Mouse (Mus musculus) heart, postnatal 0 days (tissue): ENCODE data around the gene Kcnh2. TPM values are rescaled to one million over a fixed set of nuclear protein-coding genes. Genes with fewer than 3 reads are reported as not detected.

Experiments used
- ATAC-seq: fragments of 200-750 bp; cut with Nextera tagmentation; 2 replicates; pipeline ENCODE4 v1.8.0; 2017; ENCODE audit warnings: low read depth, moderate number of reproducible peaks, moderate library complexity; ENCODE audit not compliant: insufficient read depth
- DNase-seq: peaks from one replicate; pipeline ENCODE4 v3.0.0-alpha.2; 2016; ENCODE audit warnings: low spot score
- H3K27ac ChIP-seq: fragments of 300-500 bp; sonication (generic); 2 replicates; pipeline ENCODE4 v1.5.1; 2014; ENCODE audit warnings: low read depth, mild to moderate bottlenecking
- H3K27me3 ChIP-seq: fragments of 300-500 bp; sonication (generic); 2 replicates; pipeline ENCODE4 v1.6.1; 2014; ENCODE audit warnings: low read length, mixed read lengths; ENCODE audit not compliant: control insufficient read depth, insufficient read depth
- H3K36me3 ChIP-seq: fragments of 300-500 bp; sonication (generic); replicated peaks from 2 replicates; pipeline ENCODE4 v1.6.1; 2014; ENCODE audit warnings: low read length, mixed read lengths; ENCODE audit not compliant: control insufficient read depth, insufficient read depth
- H3K4me1 ChIP-seq: fragments of 300-500 bp; sonication (generic); 2 replicates; pipeline ENCODE4 v1.6.1; 2014; ENCODE audit warnings: antibody characterized with exemption; ENCODE audit not compliant: control insufficient read depth, insufficient read depth
- H3K4me2 ChIP-seq: fragments of 300-500 bp; sonication (generic); 2 replicates; pipeline ENCODE4 v1.6.1; 2014; ENCODE audit warnings: low read depth, mild to moderate bottlenecking, low read length, moderate library complexity
- H3K4me3 ChIP-seq: fragments of 300-500 bp; sonication (generic); 2 replicates; pipeline ENCODE4 v1.5.1; 2014; ENCODE audit warnings: low read depth, low read length
- H3K9ac ChIP-seq: fragments of 300-500 bp; sonication (generic); replicated peaks from 2 replicates; pipeline ENCODE4 v1.6.1; 2014; ENCODE audit warnings: low read depth, low read length, mixed read lengths
- H3K9me3 ChIP-seq: fragments of 300-500 bp; sonication (generic); replicated peaks from 2 replicates; pipeline ENCODE4 v1.6.1; 2016; ENCODE audit warnings: low read length; ENCODE audit not compliant: control insufficient read depth
- CTCF ChIP-seq: IDR thresholded peaks from 2 replicates; pipeline ENCODE4 v1.5.1; 2016; ENCODE audit warnings: antibody characterized with exemption, control low read depth, low read depth
- EP300 ChIP-seq: IDR thresholded peaks from 2 replicates; pipeline ENCODE4 v1.6.1; 2016; ENCODE audit warnings: antibody characterized with exemption, low read depth
- WGBS: fragments of 180-500 bp; shearing (Covaris S2); extraction: QIAGEN DNeasy Blood & Tissue Kit; methylation state at CpG from one replicate; pipeline ENCODE4 v1.1.7; 2014; 5-methylcytosine and 5-hydroxymethylcytosine counted together
- polyA plus RNA-seq: library from polyadenylated mRNA; unstranded; fragments of >200 nt; fragmentation: Nextera tagmentation; extraction: Ambion mirVana; gene quantifications from 2 replicates; pipeline ENCODE4 v1.2.1, GENCODE M21; 2015
- total RNA-seq: library from RNA; depleted of rRNA; stranded (reverse); fragments of >200 nt; gene quantifications from 2 replicates; pipeline ENCODE4 v1.2.3, GENCODE M21; 2014; ENCODE audit warnings: low replicate concordance

Kcnh2 gene
- total and polyA plus RNA-seq, 2 experiments from 2014 or later = 32.1 to 86.1 TPM

GRCm38 (mm10) chr5:24334749-24335148 lies 16.7 kb downstream of the Kcnh2 start:
- H3K4me1 ChIP-seq = peaks cover 44% of the 10 kb centered on the region
- H3K27me3 ChIP-seq = no peaks in the 10 kb centered on the region
- no peaks in the 10 kb centered on the region for H3K9me3 ChIP-seq
- H3K9ac ChIP-seq = no peak overlapping the region
- H3K36me3 ChIP-seq = peaks cover 26% of the 10 kb centered on the region
- WGBS = 27% methylated on average over 3 of the region's 3 CpGs
- no peak overlapping the region for H3K4me3 ChIP-seq
- H3K4me2 ChIP-seq = no peak overlapping the region
- H3K27ac ChIP-seq = peak overlapping the region; percentile 26; the same call in 1 of the 2 replicates
- TF ChIP-seq CTCF (no peak), EP300 (no peak)
- no peak for ATAC-seq
- no peak for DNase-seq

- Histone ChIP-seq H3K4me2 (no peak overlapping the region), H3K9ac (no peak overlapping the region), H3K27me3 (no peaks in the 10 kb centered on the region), H3K4me3 (no peak overlapping the region), H3K9me3 (no peaks in the 10 kb centered on the region), H3K4me1 (peaks cover 53% of the 10 kb centered on the region), H3K36me3 (peaks cover 26% of the 10 kb centered on the region), H3K27ac (no peak overlapping the region)
- WGBS = 66% methylated on average over 4 of the region's 4 CpGs
- no peak for ATAC-seq
- TF ChIP-seq CTCF = no peak
- TF ChIP-seq EP300 = no peak
- no peak for DNase-seq
These were observed 19.0 kb downstream of the Kcnh2 start for GRCm38 (mm10) chr5:24332401-24332800.

GRCm38 (mm10) chr5:24329965-24330298 lies 21.5 kb downstream of the Kcnh2 start:
- ATAC-seq (0 out of 2 replicates have a peak, but pooled peaks have one; percentile 1), DNase-seq (no peak)
- Histone ChIP-seq H3K4me3 (no peak overlapping the region), H3K27me3 (no peaks in the 10 kb centered on the region), H3K4me1 (peaks cover 42% of the 10 kb centered on the region), H3K9ac (no peak overlapping the region), H3K27ac (peak overlapping the region; percentile 87), H3K9me3 (no peaks in the 10 kb centered on the region), H3K4me2 (peak overlapping the region; percentile 61), H3K36me3 (peaks cover 42% of the 10 kb centered on the region)
- WGBS = 35% methylated on average over 5 of the region's 5 CpGs
- no peak for TF ChIP-seq EP300
- no peak for TF ChIP-seq CTCF

- no peaks in the 10 kb centered on the region for H3K27me3 ChIP-seq
- DNase-seq = peak; percentile 75
- H3K9me3 ChIP-seq = no peaks in the 10 kb centered on the region
- peaks cover 46% of the 10 kb centered on the region for H3K36me3 ChIP-seq
- TF ChIP-seq CTCF (no peak), EP300 (peak; percentile 53; the same call in 1 of the 2 replicates)
- peak overlapping the region; percentile 64 for H3K9ac ChIP-seq
- peak overlapping the region; percentile 61 for H3K4me2 ChIP-seq
- peak overlapping the region; percentile 87 for H3K27ac ChIP-seq
- WGBS = 9% methylated on average over 20 of the region's 27 CpGs
- ATAC-seq = peak; percentile 83
- H3K4me1 ChIP-seq = peaks cover 37% of the 10 kb centered on the region
- peak overlapping the region; percentile 35 for H3K4me3 ChIP-seq
These were observed 22.0 kb downstream of the Kcnh2 start for GRCm38 (mm10) chr5:24329212-24329964.

- Histone ChIP-seq H3K27ac (peak overlapping the region; percentile 87), H3K9ac (peak overlapping the region; percentile 64), H3K4me1 (peaks cover 34% of the 10 kb centered on the region), H3K4me2 (peak overlapping the region; percentile 61), H3K27me3 (no peaks in the 10 kb centered on the region), H3K9me3 (no peaks in the 10 kb centered on the region), H3K4me3 (peak overlapping the region; percentile 35), H3K36me3 (peaks cover 49% of the 10 kb centered on the region)
- ATAC-seq (no peak), DNase-seq (no peak)
- WGBS = 59% methylated on average over 6 of the region's 6 CpGs
- TF ChIP-seq CTCF = no peak
- no peak for TF ChIP-seq EP300
These were observed 22.6 kb downstream of the Kcnh2 start for GRCm38 (mm10) chr5:24328813-24329211.
